Mouse (Mus musculus): ENCODE data around the gene Rpl36a. TPM values are rescaled to one million over a fixed set of nuclear protein-coding genes. Genes with fewer than 3 reads are reported as not detected.

Gene Rpl36a
- polyA plus RNA-seq, 1 experiment from 2014 or later, result 338 TPM

Other genes with a start within 250 kb of the Rpl36a start
- gene Drp2, start 181.1 kb upstream of the Rpl36a start, polyA plus RNA-seq (2016; fragmentation: Nextera tagmentation; extraction: Ambion mirVana), result 1.7 TPM in 2 replicates
- 0.07 TPM in 1 of 2 replicates, not detected in the other for gene Taf7l, start 109.2 kb upstream of the Rpl36a start, polyA plus RNA-seq (2016; fragmentation: Nextera tagmentation; extraction: Ambion mirVana)
- 114 and 116 TPM in 2 replicates for gene Timm8a1, start 43.8 kb upstream of the Rpl36a start, polyA plus RNA-seq (2016; fragmentation: Nextera tagmentation; extraction: Ambion mirVana)
- gene Btk, start 2.1 kb upstream of the Rpl36a start, polyA plus RNA-seq (2016; fragmentation: Nextera tagmentation; extraction: Ambion mirVana), result 0.81 and 1.2 TPM in 2 replicates
- 7.9 and 11.1 TPM in 2 replicates for gene Gla, start 15.5 kb downstream of the Rpl36a start, polyA plus RNA-seq (2016; fragmentation: Nextera tagmentation; extraction: Ambion mirVana)
- 232 and 239 TPM in 2 replicates for gene Hnrnph2, start 15.5 kb downstream of the Rpl36a start, polyA plus RNA-seq (2016; fragmentation: Nextera tagmentation; extraction: Ambion mirVana)
- 7.7 and 7.9 TPM in 2 replicates for gene Armcx4, start 100.9 kb downstream of the Rpl36a start, polyA plus RNA-seq (2016; fragmentation: Nextera tagmentation; extraction: Ambion mirVana)
- 42.6 and 42.7 TPM in 2 replicates for gene Armcx1, start 132.3 kb downstream of the Rpl36a start, polyA plus RNA-seq (2016; fragmentation: Nextera tagmentation; extraction: Ambion mirVana)
- 14.6 and 15.3 TPM in 2 replicates for gene Armcx6, start 165.8 kb downstream of the Rpl36a start, polyA plus RNA-seq (2016; fragmentation: Nextera tagmentation; extraction: Ambion mirVana)
- gene Armcx3, start 170.9 kb downstream of the Rpl36a start, polyA plus RNA-seq (2016; fragmentation: Nextera tagmentation; extraction: Ambion mirVana), result 48.8 and 49.1 TPM in 2 replicates
- gene Armcx2, start 223.6 kb downstream of the Rpl36a start, polyA plus RNA-seq (2016; fragmentation: Nextera tagmentation; extraction: Ambion mirVana), result 76.1 and 78.0 TPM in 2 replicates